Comparison of ENCODE assay signal across 14 mouse cellular contexts in the genomic region with DNA sequence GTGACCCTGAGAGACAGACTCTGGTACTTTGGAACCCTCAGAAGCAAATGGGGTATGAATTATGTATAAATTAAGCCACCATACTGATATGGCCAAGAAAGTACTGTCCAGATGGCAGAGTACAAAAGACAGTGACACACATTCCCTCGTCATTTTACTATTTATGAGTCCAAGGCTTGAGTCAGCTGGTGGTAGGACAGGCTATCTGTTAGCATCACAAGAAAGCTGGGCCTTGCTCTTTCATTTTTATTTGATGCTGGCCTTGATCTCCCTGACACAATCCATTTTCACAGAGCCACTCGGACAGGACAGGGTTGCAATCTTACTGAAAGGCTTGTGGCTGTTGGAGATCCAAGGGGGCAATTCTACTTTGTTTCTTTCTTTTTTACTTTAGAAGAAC.
"Had no signal": no experiment of that assay in that cellular context is flagged by ENCODE, and none has a peak within 500 bp of the region (broad histone marks: within the 10 kb centered on the region; RNA-seq: fewer than 3 reads in every experiment).

No protein-coding gene starts in this region.

- H3K4me1 ChIP-seq: limb, embryonic 10.5 days; liver, embryonic 15.5 days had no signal

- H3K9ac ChIP-seq: liver, embryonic 15.5 days; lung, embryonic 14.5 days; neural tube, embryonic 15.5 days had no signal

- H3K36me3 ChIP-seq: limb, embryonic 10.5 days; liver, embryonic 15.5 days; midbrain, embryonic 10.5 days; neural tube, embryonic 15.5 days had no signal

- H3K9me3 ChIP-seq: limb, embryonic 10.5 days; liver, embryonic 15.5 days; midbrain, embryonic 10.5 days; neural tube, embryonic 15.5 days had no signal

- H3K4me2 ChIP-seq: liver, embryonic 11.5 days; liver, embryonic 15.5 days; lung, embryonic 14.5 days; neural tube, embryonic 15.5 days had no signal

- DNase-seq: kidney, adult 8-10 months; kidney, postnatal 25 days; lung, embryonic 14.5 days; lung, postnatal 10 days; lung, postnatal 4 days; right cerebral cortex, adult 18-20 months; right cerebral cortex, postnatal 25 days; thymus, postnatal 36 days had no signal

- H3K27me3 ChIP-seq: liver, embryonic 15.5 days; neural tube, embryonic 15.5 days had no signal

- H3K4me3 ChIP-seq: limb, embryonic 10.5 days; liver, embryonic 15.5 days; midbrain, embryonic 10.5 days; myocyte; neural tube, embryonic 15.5 days had no signal

- H3K27ac ChIP-seq: limb, embryonic 10.5 days; liver, embryonic 15.5 days; midbrain, embryonic 10.5 days; neural tube, embryonic 15.5 days had no signal
